Mouse (Mus musculus) embryonic fibroblast, embryonic 13.5 days (primary cell): ENCODE data around the gene Pde6g.

Experiments
- CTCF ChIP-seq: IDR thresholded peaks from 2 replicates; pipeline ENCODE4 v1.5.1; 2011; ENCODE audit warnings: mild to moderate bottlenecking, control low read depth, low read length, moderate library complexity, borderline replicate concordance; ENCODE audit not compliant: insufficient read depth
- POLR2A ChIP-seq: IDR thresholded peaks from 2 replicates; pipeline ENCODE4 v1.6.1; 2011; ENCODE audit warnings: low read depth, mild to moderate bottlenecking, control low read depth, low read length, moderate library complexity

- TF ChIP-seq POLR2A (no peak), CTCF (no peak)
Measured at GRCm38 (mm10) chr11:120493351-120493750, 40.1 kb upstream of the Pde6g start.
